Mouse (Mus musculus) T-helper 2 cell (primary cell): ENCODE data around the gene Pelo.

Source experiments
- in situ Hi-C: fragments of 300-600 bp; cut with MboI, MseI; formaldehyde crosslinking; loops from one replicate; pipeline ENCODE4 v1.15.1; 2025; ENCODE audit warnings: high pct_unique_total_duplicates

The Pelo gene

DNA sequence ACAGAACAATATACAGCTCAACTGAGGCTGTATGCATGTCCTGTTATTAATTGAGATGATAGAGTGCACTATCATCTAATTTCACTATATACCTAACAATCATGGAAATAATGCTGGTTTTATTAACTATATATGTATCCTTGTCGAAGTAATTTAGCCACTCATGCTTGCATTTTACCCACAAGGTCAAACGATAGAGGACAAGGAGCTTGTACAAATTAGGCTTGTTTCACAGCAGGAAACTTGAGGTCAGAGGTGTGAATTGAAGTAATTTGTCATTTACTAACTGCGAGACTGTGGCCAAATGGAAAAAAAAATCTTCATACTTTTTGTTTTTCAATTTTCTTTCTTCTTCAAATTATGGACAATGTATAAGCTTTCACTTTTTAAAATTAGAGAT lies 8.2 kb upstream of the Pelo start:
- in situ Hi-C loops, result no loop called here

- in situ Hi-C loops, result no loop called here
Measured at GRCm38 (mm10) chr13:115096965-115097364, 7.0 kb upstream of the Pelo start.

- in situ Hi-C loops, result no loop called here
Measured at GRCm38 (mm10) chr13:115096216-115096615, 6.2 kb upstream of the Pelo start.

DNA sequence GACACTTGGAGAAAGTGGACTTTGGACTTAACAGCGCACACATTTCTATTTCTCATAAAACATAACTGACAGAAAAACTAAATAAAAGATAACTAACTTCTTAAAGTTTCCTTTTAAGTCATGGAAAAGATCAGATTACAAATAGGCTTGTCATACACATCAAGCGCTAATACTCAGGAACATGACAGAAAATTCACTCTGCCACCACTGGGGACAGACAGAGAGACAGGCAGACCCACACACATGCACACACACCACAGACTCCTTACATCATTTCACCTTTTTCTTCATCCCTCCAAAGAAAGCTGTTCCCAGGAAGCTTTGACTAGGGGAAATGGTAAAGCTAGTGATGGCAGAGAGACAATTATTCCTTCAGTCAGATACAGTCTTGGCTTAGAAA lies 5.4 kb upstream of the Pelo start:
- in situ Hi-C loops, result no loop called here

- in situ Hi-C loops, result no loop called here
Measured at GRCm38 (mm10) chr13:115091511-115091910, 1.5 kb upstream of the Pelo start.

DNA sequence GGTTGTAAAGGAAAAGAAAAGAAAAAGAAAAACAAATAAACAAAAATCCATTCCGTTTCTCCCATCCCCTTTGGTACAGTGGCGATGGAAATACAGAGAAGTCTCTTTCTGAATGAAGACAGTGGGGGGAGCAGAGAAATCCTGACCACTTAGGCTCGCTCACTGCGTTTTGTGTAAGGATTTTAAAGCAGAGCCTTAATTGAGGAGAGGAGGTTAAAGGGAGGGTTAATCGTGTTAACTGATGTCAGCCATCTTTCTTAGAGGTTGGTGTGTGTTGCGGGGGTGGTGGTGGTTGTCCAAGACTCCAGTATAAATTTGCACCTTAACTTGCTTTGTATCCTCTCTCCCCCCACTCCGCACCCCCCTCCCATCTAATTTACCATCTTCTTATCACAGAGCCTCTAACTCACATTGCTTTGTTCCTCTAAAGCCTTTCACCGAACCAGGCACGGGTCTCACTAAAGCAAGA lies 1.0 kb upstream of the Pelo start:
- in situ Hi-C loops, result no loop called here

DNA sequence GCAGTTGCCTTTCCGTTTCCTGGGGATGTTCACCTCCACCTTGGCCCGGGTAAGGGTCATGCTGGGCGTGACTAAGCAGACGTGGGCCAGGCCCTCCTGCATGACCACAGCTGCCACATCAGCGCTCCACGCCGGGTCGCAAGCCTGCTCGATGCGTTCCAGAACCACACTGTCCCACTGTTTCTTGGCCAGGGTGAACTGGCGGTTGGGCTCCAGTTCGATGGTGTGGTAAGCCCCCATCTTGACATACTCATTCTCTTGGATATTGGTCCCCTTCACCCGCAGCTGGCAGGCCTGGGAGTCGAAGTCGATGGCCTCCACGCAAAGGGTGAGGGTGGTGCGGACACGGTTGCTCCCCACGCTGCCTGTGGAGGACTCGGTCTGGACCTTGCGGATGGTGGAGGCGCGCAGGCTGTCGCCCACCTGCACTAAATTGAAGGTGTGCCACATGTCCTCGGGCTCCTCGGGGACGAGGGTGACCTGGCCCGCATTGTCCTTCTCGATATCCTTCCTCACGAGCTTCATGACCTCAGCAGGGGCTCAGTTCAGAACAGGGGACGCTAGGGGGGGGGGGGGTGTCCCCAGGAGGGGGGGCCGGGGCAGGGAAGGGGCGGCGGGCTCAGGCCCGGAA lies 476 bp downstream of the Pelo start:
- in situ Hi-C loops, result no loop called here

- in situ Hi-C loops, result no loop called here
Measured at GRCm38 (mm10) chr13:115089020-115089394, 979 bp downstream of the Pelo start.

GRCm38 (mm10) chr13:115085974-115086373 lies 4.0 kb downstream of the Pelo start:
- in situ Hi-C loops, result no loop called here

DNA sequence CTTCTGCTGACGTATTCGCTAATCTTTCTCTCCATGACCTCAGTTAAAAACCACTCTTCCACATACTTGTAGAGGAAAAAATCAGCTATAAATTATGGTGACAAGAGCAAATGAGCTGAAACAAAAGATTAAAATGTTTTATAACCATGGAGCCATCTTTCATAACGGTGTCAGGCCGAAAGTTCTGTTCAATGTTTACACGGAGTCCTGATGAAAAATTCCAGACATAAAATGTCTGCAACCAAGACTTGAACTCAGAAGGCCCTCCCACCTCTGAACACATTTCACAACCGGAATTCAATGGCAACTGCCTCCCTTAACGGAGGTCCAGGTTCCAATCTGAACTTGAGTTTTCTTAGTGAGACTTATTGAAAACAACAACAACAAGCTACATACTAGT lies 7.6 kb downstream of the Pelo start:
- in situ Hi-C loops, result no loop called here

DNA sequence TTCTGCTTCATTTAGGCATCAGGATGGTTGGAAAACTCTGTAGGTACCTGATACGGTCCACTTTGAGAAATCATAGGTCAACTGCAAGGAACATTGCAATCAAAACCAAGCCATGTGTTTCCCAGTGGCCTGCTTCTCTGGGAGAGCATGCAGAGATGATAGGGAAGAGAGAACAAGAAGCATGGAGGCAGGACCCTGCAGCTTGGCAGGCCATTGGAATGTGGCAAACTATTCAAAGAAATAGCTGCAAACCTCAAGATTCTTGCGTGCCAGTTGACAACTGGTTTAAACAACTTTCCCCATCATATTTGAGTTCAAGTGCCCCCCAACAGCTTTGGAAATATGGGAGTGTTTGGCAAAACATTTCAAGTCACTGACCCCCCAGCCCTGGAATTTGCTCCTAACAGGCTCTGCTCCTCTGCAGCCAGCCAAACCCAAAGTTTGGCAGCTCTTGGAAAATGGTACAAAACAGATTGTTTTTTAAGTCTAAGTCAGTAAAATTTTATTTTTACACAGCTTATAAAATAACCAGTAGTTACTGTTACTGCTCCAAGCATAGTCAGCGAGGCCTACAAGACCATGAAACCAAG lies 9.9 kb downstream of the Pelo start:
- in situ Hi-C loops, result no loop called here

DNA sequence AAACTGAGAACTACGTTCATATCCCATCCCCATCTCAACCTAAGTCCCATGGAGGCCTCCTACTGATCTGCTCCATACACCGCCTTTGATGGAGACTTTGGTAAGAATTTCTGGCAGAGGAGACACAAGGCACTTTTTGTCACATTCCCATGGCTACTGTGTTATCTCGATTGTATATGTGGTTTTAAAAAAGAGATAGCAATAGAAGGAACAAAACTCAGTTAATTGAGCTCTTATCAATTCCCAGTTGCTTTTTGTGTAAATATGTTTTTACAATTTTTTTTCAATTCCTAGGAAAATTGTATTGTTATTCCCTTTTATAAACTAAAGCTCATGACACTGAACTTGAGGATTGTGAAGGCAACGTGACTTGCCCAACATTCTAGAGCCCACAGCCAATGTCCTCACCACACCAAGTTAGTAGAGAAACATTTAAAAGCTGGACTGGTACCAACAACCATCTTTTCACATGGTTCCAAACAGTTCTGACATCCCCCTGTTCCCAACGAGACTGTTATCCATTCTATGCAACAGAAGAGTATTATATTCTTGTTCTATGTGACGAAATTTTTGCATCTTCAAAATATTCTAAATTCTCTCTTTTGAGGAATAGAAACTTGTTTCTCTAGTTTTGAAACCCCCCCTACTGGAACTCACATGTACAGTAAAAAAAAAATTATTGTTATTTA lies 10.8 kb downstream of the Pelo start:
- in situ Hi-C loops, result no loop called here

DNA sequence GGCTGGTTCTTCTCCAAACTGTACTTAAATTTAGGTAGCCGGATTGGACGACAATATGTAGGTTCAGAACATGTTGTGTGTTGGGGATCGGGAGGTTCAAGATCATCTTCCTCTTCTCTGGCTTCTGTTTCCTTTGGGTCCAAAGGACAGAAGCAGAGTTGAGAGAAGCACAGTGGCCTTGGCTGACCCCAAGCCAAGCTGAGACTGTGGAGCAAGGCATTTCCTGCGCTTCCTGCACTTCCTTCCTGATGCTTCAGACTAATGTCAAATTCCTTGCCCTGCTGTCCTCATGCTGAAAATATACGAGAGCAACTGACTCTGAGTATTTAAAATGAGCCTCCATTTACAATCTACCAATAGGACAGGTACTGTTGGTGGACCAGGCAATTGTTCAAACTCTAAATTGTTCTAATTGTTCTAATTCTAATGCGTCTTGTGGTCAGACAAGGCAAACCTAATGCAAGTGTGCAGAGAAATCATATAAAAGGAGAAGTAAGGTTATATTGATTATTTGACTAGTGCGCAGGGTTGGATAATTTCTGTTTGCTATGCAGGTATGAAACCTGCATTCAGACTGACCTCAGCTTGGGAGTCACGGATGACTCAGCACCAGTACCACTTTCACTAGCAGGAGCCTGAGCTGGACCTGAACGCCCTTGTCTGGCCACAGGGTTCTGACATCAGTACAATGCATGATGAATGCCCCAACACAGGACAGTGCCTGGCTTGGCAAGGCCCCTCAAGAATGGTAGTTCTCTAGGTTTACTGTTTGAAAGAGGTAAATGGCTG lies 12.4 kb downstream of the Pelo start:
- in situ Hi-C loops, result no loop called here

DNA sequence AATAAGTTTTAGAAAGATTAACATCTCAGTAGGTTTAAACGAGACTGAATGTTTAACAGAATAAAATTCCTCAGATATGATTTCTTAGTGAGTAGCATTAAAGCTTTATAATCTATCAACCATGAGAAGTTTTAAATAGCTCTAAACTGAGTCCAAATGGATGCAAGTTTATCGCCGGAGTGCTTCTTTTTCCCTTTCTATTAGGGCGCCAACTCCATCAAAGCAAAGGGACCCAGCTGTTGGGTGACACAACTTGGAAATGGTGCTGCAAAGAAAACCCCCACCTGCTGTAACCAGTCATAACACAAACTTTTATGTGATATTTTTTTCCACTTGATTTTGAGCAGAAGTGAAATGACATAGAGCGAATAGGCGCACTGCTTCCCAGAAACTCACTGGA lies 17.6 kb downstream of the Pelo start:
- in situ Hi-C loops, result no loop called here

GRCm38 (mm10) chr13:115071431-115071830 lies 18.6 kb downstream of the Pelo start:
- in situ Hi-C loops, result no loop called here

DNA sequence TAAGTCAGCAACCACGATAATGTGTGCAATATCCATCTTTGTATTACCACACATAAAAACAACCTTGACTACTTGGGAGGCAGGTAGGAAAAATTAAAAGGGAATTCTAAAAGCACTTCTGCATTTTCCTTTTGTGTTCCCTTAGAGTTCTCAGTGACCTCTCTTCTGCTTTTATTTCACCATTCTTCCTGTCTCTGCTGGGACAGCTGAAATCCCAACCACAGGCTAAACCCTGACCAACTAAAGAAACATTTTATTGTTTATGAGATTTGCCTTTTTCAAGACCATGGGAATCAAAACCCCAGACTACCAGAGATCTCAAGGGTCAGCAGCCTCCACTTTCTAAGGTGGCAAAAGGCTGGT lies 22.0 kb downstream of the Pelo start:
- in situ Hi-C loops, result no loop called here

GRCm38 (mm10) chr13:115067324-115067967 lies 22.5 kb downstream of the Pelo start:
- in situ Hi-C loops, result no loop called here

GRCm38 (mm10) chr13:115057555-115057954 lies 32.4 kb downstream of the Pelo start:
- in situ Hi-C loops, result no loop called here

- in situ Hi-C loops, result no loop called here
Measured at GRCm38 (mm10) chr13:115054783-115055182, 35.2 kb downstream of the Pelo start.

- in situ Hi-C loops, result no loop called here
Measured at GRCm38 (mm10) chr13:115052568-115052967, 37.4 kb downstream of the Pelo start.

DNA sequence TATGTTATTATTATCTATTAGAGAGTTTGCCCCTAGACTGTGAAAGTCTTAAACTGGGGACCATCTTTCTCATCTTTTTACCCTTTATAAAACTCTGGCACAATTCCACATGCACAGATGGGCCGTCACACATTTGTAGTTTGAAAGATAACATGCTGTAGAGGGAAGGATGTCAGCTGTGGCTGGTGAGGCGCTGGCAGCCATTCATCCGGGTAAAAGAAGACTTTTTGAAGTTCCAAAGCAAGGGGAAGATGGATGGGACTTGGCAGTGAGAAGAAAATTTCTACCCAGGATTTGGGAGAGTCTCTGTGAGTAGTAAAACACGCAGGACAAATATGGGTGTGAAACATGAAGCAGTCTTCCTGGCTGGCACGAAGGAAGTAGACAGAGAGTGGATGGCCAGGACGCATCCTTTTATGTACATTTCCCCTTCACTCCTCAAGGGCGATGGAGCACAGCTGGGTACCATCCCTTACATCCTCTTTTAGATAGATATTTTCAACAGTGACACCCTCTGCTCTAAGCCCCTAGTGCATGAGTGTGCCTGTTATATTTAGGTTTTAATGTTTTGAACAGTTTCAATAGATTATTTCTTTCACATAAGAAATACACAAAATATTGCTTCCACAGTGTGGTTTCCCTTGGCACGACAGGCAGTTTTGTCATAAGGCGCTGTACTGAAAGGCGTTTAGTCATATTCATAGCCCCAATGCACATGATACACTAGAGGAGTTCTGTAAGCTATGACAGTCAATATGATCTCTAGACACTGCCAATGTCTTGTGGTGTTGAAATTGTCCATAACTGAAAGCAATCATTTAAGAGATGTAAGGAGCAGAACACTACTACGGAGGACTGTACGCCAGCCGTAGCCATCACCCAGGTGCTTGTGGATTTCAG lies 39.1 kb downstream of the Pelo start:
- in situ Hi-C loops, result no loop called here
